Mouse (Mus musculus): ENCODE measurements around the gene Disp3. TPM values are rescaled to one million over a fixed set of nuclear protein-coding genes. Genes with fewer than 3 reads are reported as not detected.

The Disp3 gene
- polyA plus RNA-seq, 1 experiment from 2014 or later = 12.4 TPM

DNA sequence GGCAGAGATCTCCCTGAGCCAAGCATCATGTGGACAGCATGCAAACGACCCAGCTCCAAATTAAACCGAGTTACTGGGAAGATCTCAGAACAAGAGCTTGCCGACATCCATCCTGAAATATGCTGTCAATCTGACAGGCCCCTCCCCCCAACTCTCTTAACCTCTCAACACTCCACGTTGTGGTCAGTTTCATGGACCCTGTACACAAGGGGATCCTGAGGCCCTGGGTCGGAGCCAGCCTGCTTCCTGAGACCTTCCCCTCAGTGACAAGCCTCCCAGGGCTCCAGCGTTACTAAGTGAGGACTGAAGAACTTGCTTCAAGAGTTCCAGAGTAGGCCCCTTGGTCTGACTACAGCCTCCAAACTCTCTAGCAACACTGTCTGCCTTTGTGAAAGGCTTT lies 48.8 kb downstream of the Disp3 start:
- Histone ChIP-seq H3K9ac (ENCODE audit: low read depth, low read length) (no peak overlapping the region), H3K9me3 (replicated peaks; ENCODE audit: control insufficient read depth, low read length, poor library complexity, severe bottlenecking) (no peaks in the 10 kb centered on the region), H3K4me1 (ENCODE audit: control insufficient read depth, insufficient read depth, low read length) (peaks cover 10% of the 10 kb centered on the region), H3K4me3 (ENCODE audit: low read depth, low read length) (no peak overlapping the region), H3K36me3 (ENCODE audit: control insufficient read depth, insufficient read depth, low read length) (peaks cover 16% of the 10 kb centered on the region), H3K27ac (ENCODE audit: low read length) (no peak overlapping the region), H3K4me2 (ENCODE audit: low read length) (no peak overlapping the region), H3K27me3 (ENCODE audit: control insufficient read depth, insufficient read depth, low read depth, low read length) (no peaks in the 10 kb centered on the region)
- ATAC-seq = no peak
- WGBS = 52% methylated on average over 6 of the region's 6 CpGs

- ATAC-seq = peak; percentile 18; the same call in 1 of the 2 replicates
- 21% methylated on average over 9 of the region's 9 CpGs for WGBS
Measured at GRCm38 (mm10) chr4:148238218-148238617, 49.5 kb downstream of the Disp3 start.

GRCm38 (mm10) chr4:148236664-148237063 lies 51.1 kb downstream of the Disp3 start:
- no peak overlapping the region for H3K4me2 ChIP-seq (ENCODE audit: low read length)
- H3K4me1 ChIP-seq (ENCODE audit: control insufficient read depth, insufficient read depth, low read length) = peaks cover 13% of the 10 kb centered on the region
- no peak overlapping the region for H3K27ac ChIP-seq (ENCODE audit: low read length)
- no peak overlapping the region for H3K9ac ChIP-seq (ENCODE audit: low read depth, low read length)
- 41% methylated on average over 8 of the region's 8 CpGs for WGBS
- H3K9me3 ChIP-seq (replicated peaks; ENCODE audit: control insufficient read depth, low read length, poor library complexity, severe bottlenecking) = no peaks in the 10 kb centered on the region
- ATAC-seq = no peak
- H3K27me3 ChIP-seq (ENCODE audit: control insufficient read depth, insufficient read depth, low read depth, low read length) = no peaks in the 10 kb centered on the region
- H3K4me3 ChIP-seq (ENCODE audit: low read depth, low read length) = no peak overlapping the region
- peaks cover 8% of the 10 kb centered on the region; the same call in 1 of the 2 replicates for H3K36me3 ChIP-seq (ENCODE audit: control insufficient read depth, insufficient read depth, low read length)

More at GRCm38 (mm10) chr4:148238218-148238617, 49.5 kb downstream of the Disp3 start:
- Histone ChIP-seq H3K4me3 (ENCODE audit: low read depth, low read length) (no peak overlapping the region), H3K36me3 (ENCODE audit: control insufficient read depth, insufficient read depth, low read length) (peaks cover 15% of the 10 kb centered on the region), H3K9me3 (replicated peaks; ENCODE audit: control insufficient read depth, low read length, poor library complexity, severe bottlenecking) (no peaks in the 10 kb centered on the region), H3K4me1 (ENCODE audit: control insufficient read depth, insufficient read depth, low read length) (peaks cover 10% of the 10 kb centered on the region), H3K4me2 (ENCODE audit: low read length) (no peak overlapping the region), H3K27ac (ENCODE audit: low read length) (no peak overlapping the region), H3K27me3 (ENCODE audit: control insufficient read depth, insufficient read depth, low read depth, low read length) (no peaks in the 10 kb centered on the region), H3K9ac (ENCODE audit: low read depth, low read length) (no peak overlapping the region)

DNA sequence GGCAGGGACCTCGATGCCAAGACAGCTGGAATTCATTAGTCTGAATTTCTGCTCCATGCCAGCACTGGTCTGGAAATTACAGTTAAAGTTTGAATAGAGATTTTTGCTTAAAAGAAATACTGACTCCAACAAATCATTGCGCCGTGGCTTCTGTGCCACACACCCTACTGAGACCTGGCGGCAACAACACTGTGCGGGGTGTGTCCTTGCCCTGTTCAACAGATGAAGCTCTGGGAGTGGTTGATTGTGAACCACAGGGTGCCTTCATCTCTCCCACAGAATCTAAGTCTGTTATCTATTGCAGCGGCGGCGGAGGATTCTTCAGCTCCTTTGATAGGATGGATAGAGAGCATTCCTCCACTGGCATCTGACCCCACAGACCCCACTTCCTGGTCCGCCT lies 54.7 kb downstream of the Disp3 start:
- Histone ChIP-seq H3K27me3 (ENCODE audit: control insufficient read depth, insufficient read depth, low read depth, low read length) (no peaks in the 10 kb centered on the region), H3K36me3 (ENCODE audit: control insufficient read depth, insufficient read depth, low read length) (no peaks in the 10 kb centered on the region), H3K9ac (ENCODE audit: low read depth, low read length) (no peak overlapping the region), H3K9me3 (replicated peaks; ENCODE audit: control insufficient read depth, low read length, poor library complexity, severe bottlenecking) (no peaks in the 10 kb centered on the region), H3K4me3 (ENCODE audit: low read depth, low read length) (no peak overlapping the region), H3K4me1 (ENCODE audit: control insufficient read depth, insufficient read depth, low read length) (peaks cover 9% of the 10 kb centered on the region), H3K27ac (ENCODE audit: low read length) (no peak overlapping the region), H3K4me2 (ENCODE audit: low read length) (no peak overlapping the region)
- no peak for ATAC-seq
- WGBS = 73% methylated on average over 9 of the region's 9 CpGs

DNA sequence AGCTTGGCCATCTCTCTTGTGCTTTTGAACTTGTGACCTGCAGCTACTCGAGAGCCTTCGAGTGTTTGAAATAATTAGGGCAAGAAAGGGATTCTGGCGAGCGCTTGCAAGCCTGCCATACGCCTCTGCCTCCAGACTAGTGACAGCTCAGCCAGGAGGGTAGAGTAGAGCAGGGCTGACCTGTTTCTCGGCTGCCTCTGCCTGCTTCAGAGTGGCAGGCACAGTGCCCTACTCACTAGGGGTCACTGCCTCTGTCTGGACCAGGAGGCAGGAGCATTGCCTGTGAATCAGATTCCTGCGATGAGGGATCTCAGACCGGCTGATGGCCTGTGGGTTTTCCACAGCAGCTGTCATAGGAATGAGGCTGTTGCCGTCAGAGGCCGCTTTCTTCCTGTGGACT lies 55.1 kb downstream of the Disp3 start:
- peak; percentile 32; the same call in 1 of the 2 replicates for ATAC-seq
- no peak overlapping the region for H3K4me2 ChIP-seq (ENCODE audit: low read length)
- no peaks in the 10 kb centered on the region for H3K9me3 ChIP-seq (replicated peaks; ENCODE audit: control insufficient read depth, low read length, poor library complexity, severe bottlenecking)
- 30% methylated on average over 10 of the region's 10 CpGs for WGBS
- no peak overlapping the region for H3K4me3 ChIP-seq (ENCODE audit: low read depth, low read length)
- H3K27me3 ChIP-seq (ENCODE audit: control insufficient read depth, insufficient read depth, low read depth, low read length) = no peaks in the 10 kb centered on the region
- H3K9ac ChIP-seq (ENCODE audit: low read depth, low read length) = no peak overlapping the region
- H3K27ac ChIP-seq (ENCODE audit: low read length) = no peak overlapping the region
- H3K36me3 ChIP-seq (ENCODE audit: control insufficient read depth, insufficient read depth, low read length) = no peaks in the 10 kb centered on the region
- peaks cover 4% of the 10 kb centered on the region for H3K4me1 ChIP-seq (ENCODE audit: control insufficient read depth, insufficient read depth, low read length)

GRCm38 (mm10) chr4:148232124-148232523 lies 55.6 kb downstream of the Disp3 start:
- H3K27ac ChIP-seq (ENCODE audit: low read length) = no peak overlapping the region
- no peak overlapping the region for H3K4me2 ChIP-seq (ENCODE audit: low read length)
- whole genome bisulfite sequencing = 48% methylated on average over 4 of the region's 4 CpGs
- no peak overlapping the region for H3K9ac ChIP-seq (ENCODE audit: low read depth, low read length)
- H3K27me3 ChIP-seq (ENCODE audit: control insufficient read depth, insufficient read depth, low read depth, low read length) = no peaks in the 10 kb centered on the region
- no peaks in the 10 kb centered on the region for H3K36me3 ChIP-seq (ENCODE audit: control insufficient read depth, insufficient read depth, low read length)
- peaks cover 3% of the 10 kb centered on the region; the same call in 1 of the 2 replicates for H3K4me1 ChIP-seq (ENCODE audit: control insufficient read depth, insufficient read depth, low read length)
- no peaks in the 10 kb centered on the region for H3K9me3 ChIP-seq (replicated peaks; ENCODE audit: control insufficient read depth, low read length, poor library complexity, severe bottlenecking)
- no peak overlapping the region for H3K4me3 ChIP-seq (ENCODE audit: low read depth, low read length)
- ATAC-seq = no peak

DNA sequence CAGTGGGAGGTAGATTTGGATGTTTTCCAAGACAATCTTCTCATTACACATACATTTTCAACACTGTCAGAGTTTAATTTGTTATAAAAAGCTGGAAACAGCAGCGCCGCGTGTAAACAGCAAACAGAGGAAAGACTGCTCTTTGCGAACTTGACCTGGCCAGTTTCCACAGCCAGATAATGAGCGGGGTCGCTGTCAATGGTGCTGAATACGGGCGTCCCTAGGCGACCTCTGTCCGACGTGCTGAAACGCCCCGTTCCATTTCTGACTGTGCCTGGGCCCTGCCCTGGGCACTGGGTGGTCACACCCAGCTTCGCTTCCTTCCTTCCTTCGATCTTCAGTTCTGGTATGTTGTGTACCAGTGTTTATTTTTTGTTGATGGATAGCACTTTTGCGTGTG lies 58.1 kb downstream of the Disp3 start:
- Histone ChIP-seq H3K36me3 (ENCODE audit: control insufficient read depth, insufficient read depth, low read length) (no peaks in the 10 kb centered on the region), H3K9me3 (replicated peaks; ENCODE audit: control insufficient read depth, low read length, poor library complexity, severe bottlenecking) (no peaks in the 10 kb centered on the region), H3K4me3 (ENCODE audit: low read depth, low read length) (no peak overlapping the region), H3K27me3 (ENCODE audit: control insufficient read depth, insufficient read depth, low read depth, low read length) (no peaks in the 10 kb centered on the region), H3K4me1 (ENCODE audit: control insufficient read depth, insufficient read depth, low read length) (peaks cover 3% of the 10 kb centered on the region; the same call in 1 of the 2 replicates), H3K4me2 (ENCODE audit: low read length) (no peak overlapping the region), H3K27ac (ENCODE audit: low read length) (no peak overlapping the region), H3K9ac (ENCODE audit: low read depth, low read length) (no peak overlapping the region)
- ATAC-seq = no peak
- WGBS = 11% methylated on average over 16 of the region's 16 CpGs

GRCm38 (mm10) chr4:148222983-148223382 lies 64.8 kb downstream of the Disp3 start:
- no peak overlapping the region for H3K27ac ChIP-seq (ENCODE audit: low read length)
- H3K4me3 ChIP-seq (ENCODE audit: low read depth, low read length) = no peak overlapping the region
- 0 out of 2 replicates have a peak, but pooled peaks have one; percentile 10 for ATAC-seq
- H3K9me3 ChIP-seq (replicated peaks; ENCODE audit: control insufficient read depth, low read length, poor library complexity, severe bottlenecking) = no peaks in the 10 kb centered on the region
- 28% methylated on average over 10 of the region's 10 CpGs for WGBS
- H3K4me2 ChIP-seq (ENCODE audit: low read length) = no peak overlapping the region
- no peaks in the 10 kb centered on the region for H3K36me3 ChIP-seq (ENCODE audit: control insufficient read depth, insufficient read depth, low read length)
- H3K27me3 ChIP-seq (ENCODE audit: control insufficient read depth, insufficient read depth, low read depth, low read length) = no peaks in the 10 kb centered on the region; the same call in 1 of the 2 replicates
- H3K4me1 ChIP-seq (ENCODE audit: control insufficient read depth, insufficient read depth, low read length) = peaks cover 9% of the 10 kb centered on the region
- H3K9ac ChIP-seq (ENCODE audit: low read depth, low read length) = 0 out of 2 replicates have a peak overlapping the region, but pooled peaks have one; percentile 33

DNA sequence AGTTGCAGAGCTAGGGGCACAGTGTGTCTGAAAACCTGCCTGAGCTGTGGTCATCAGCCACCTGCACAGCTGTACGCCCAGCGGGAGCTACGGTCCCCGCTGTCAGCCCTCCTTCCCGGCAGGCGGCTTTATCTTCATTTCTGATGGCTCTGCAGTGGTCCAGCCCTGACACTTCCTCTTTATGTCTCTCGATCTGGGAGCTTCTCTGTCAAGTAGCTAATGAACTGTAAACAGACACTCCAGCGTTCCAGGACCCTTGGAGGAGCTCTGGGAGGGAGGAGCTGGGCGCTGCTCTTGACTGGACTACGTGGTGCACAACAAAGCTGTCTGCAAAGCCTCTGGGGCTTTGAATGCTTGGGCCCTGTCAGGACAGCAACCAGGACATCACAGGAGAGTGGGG lies 67.1 kb downstream of the Disp3 start:
- H3K27me3 ChIP-seq (ENCODE audit: control insufficient read depth, insufficient read depth, low read depth, low read length) = no peaks in the 10 kb centered on the region; the same call in 1 of the 2 replicates
- no peak overlapping the region for H3K9ac ChIP-seq (ENCODE audit: low read depth, low read length)
- H3K4me1 ChIP-seq (ENCODE audit: control insufficient read depth, insufficient read depth, low read length) = peaks cover 9% of the 10 kb centered on the region
- no peak overlapping the region for H3K4me3 ChIP-seq (ENCODE audit: low read depth, low read length)
- no peak overlapping the region for H3K4me2 ChIP-seq (ENCODE audit: low read length)
- no peak overlapping the region for H3K27ac ChIP-seq (ENCODE audit: low read length)
- no peaks in the 10 kb centered on the region for H3K9me3 ChIP-seq (replicated peaks; ENCODE audit: control insufficient read depth, low read length, poor library complexity, severe bottlenecking)
- ATAC-seq = no peak; the same call in 1 of the 2 replicates
- 11% methylated on average over 10 of the region's 10 CpGs for WGBS
- no peaks in the 10 kb centered on the region for H3K36me3 ChIP-seq (ENCODE audit: control insufficient read depth, insufficient read depth, low read length)

Data from midbrain, embryonic 16.5 days (tissue).